In genomic region chr1:170416206-170416605, GRCm38 (mm10) we compare ENCODE assay signal across 35 mouse cellular contexts.
"Had no signal": no experiment of that assay in that cellular context is flagged by ENCODE, and none has a peak within 500 bp of the region (broad histone marks: within the 10 kb centered on the region; RNA-seq: fewer than 3 reads in every experiment).

No protein-coding gene starts in this region.

- H3K9ac ChIP-seq: heart, embryonic 12.5 days; heart, embryonic 13.5 days; heart, embryonic 15.5 days; hindbrain, embryonic 12.5 days; hindbrain, embryonic 13.5 days; hindbrain, embryonic 14.5 days; hindbrain, embryonic 15.5 days; intestine, embryonic 15.5 days; kidney, embryonic 15.5 days had no signal

- H3K4me1 ChIP-seq: hindbrain, embryonic 13.5 days; hindbrain, embryonic 15.5 days; intestine, embryonic 15.5 days had no signal

- H3K4me2 ChIP-seq: heart, embryonic 11.5 days; heart, embryonic 12.5 days; heart, embryonic 13.5 days; heart, embryonic 15.5 days; hindbrain, embryonic 12.5 days; hindbrain, embryonic 13.5 days; hindbrain, embryonic 14.5 days; hindbrain, embryonic 15.5 days; intestine, embryonic 15.5 days; kidney, embryonic 15.5 days had no signal

- H3K27ac ChIP-seq: heart, embryonic 13.5 days; heart, embryonic 15.5 days; hindbrain, embryonic 12.5 days; hindbrain, embryonic 13.5 days; hindbrain, embryonic 14.5 days; hindbrain, embryonic 15.5 days; hindbrain, postnatal 0 days; intestine, embryonic 15.5 days; kidney, embryonic 15.5 days; kidney, postnatal 0 days; layer of hippocampus, adult 2 months; left cerebral cortex, adult 2 months had no signal

- H3K4me3 ChIP-seq: heart, embryonic 12.5 days; heart, embryonic 13.5 days; heart, embryonic 15.5 days; hindbrain, embryonic 10.5 days; hindbrain, embryonic 12.5 days; hindbrain, embryonic 13.5 days; hindbrain, embryonic 15.5 days; intestine, embryonic 15.5 days; kidney, embryonic 15.5 days; layer of hippocampus, adult 2 months; left cerebral cortex, adult 2 months had no signal

- H3K9me3 ChIP-seq: heart, embryonic 12.5 days; heart, embryonic 13.5 days; heart, embryonic 15.5 days; hindbrain, embryonic 10.5 days; hindbrain, embryonic 12.5 days; hindbrain, embryonic 13.5 days; hindbrain, embryonic 15.5 days; intestine, embryonic 15.5 days; kidney, embryonic 15.5 days had no signal

- DNase-seq: heart, postnatal 10 days; heart, postnatal 14 days; heart, postnatal 36 days; heart, postnatal 4 days; kidney, adult 11 months; kidney, adult 18-20 months; kidney, adult 2 months; kidney, adult 8-10 months; kidney, adult 9 months; kidney, postnatal 10 days; kidney, postnatal 14 days; kidney, postnatal 25 days; kidney, postnatal 36 days; kidney, postnatal 4 days; layer of hippocampus, adult 9-11 months; layer of hippocampus, postnatal 36 days had no signal

- ATAC-seq: hindbrain, embryonic 16.5 days; hindbrain, postnatal 0 days; inflammation-experienced regulatory T-cells, adult 6 months; intestine, embryonic 15.5 days; intestine, embryonic 16.5 days; intestine, postnatal 0 days had no signal

- H3K36me3 ChIP-seq: heart, embryonic 12.5 days; heart, embryonic 13.5 days; heart, embryonic 15.5 days; hindbrain, embryonic 10.5 days; hindbrain, embryonic 12.5 days; hindbrain, embryonic 13.5 days; hindbrain, embryonic 15.5 days; intestine, embryonic 15.5 days; kidney, embryonic 15.5 days had no signal

- H3K27me3 ChIP-seq: heart, embryonic 12.5 days; heart, embryonic 13.5 days; heart, embryonic 15.5 days; hindbrain, embryonic 12.5 days; hindbrain, embryonic 13.5 days; hindbrain, embryonic 15.5 days; intestine, embryonic 15.5 days; kidney, embryonic 15.5 days had no signal
